Mouse (Mus musculus): ENCODE measurements around the gene Nlrp1a. TPM values are rescaled to one million over a fixed set of nuclear protein-coding genes. Genes with fewer than 3 reads are reported as not detected.

Gene Nlrp1a
- 0.09 and 0.21 TPM in 2 replicates for polyA plus RNA-seq (2015; fragmentation: Nextera tagmentation; extraction: Ambion mirVana)

- 72% methylated on average over 3 of the region's 3 CpGs for WGBS
- Histone ChIP-seq H3K4me2 (no peak within 1 kb of the TSS), H3K9me3 (replicated peaks) (no peaks in the 10 kb centered on the region), H3K4me3 (replicated peaks) (no peak within 1 kb of the TSS), H3K4me1 (no peaks in the 10 kb centered on the region), H3K27ac (no peak within 1 kb of the TSS), H3K36me3 (no peaks in the 10 kb centered on the region), H3K27me3 (no peaks in the 10 kb centered on the region), H3K9ac (no peak within 1 kb of the TSS)
- ATAC-seq (replicated peaks; ENCODE audit: low FRiP score) = no peak
These were observed at the start of gene Nlrp1a for GRCm38 (mm10) chr11:71144661-71145060. Gene Nlrp1a, minus strand, starts transcription at chr11:71144704.

- Histone ChIP-seq H3K4me2 (no peak overlapping the region), H3K4me1 (no peaks in the 10 kb centered on the region), H3K4me3 (replicated peaks) (no peak overlapping the region), H3K9ac (no peak overlapping the region), H3K9me3 (replicated peaks) (no peaks in the 10 kb centered on the region), H3K36me3 (no peaks in the 10 kb centered on the region), H3K27ac (no peak overlapping the region), H3K27me3 (no peaks in the 10 kb centered on the region)
- no peak for ATAC-seq (replicated peaks; ENCODE audit: low FRiP score)
- WGBS = 79% methylated on average over 1 of the region's 1 CpGs
These were observed 25.1 kb upstream of the Nlrp1a start for GRCm38 (mm10) chr11:71169633-71170032.

GRCm38 (mm10) chr11:71164139-71164538 is 19.6 kb upstream of the Nlrp1a start:
- H3K27ac ChIP-seq = no peak overlapping the region
- 62% methylated on average over 1 of the region's 1 CpGs for WGBS
- no peak overlapping the region for H3K4me3 ChIP-seq (replicated peaks)
- no peak overlapping the region for H3K9ac ChIP-seq
- H3K4me2 ChIP-seq = no peak overlapping the region
- H3K9me3 ChIP-seq (replicated peaks) = no peaks in the 10 kb centered on the region
- H3K4me1 ChIP-seq = no peaks in the 10 kb centered on the region
- ATAC-seq (replicated peaks; ENCODE audit: low FRiP score) = no peak
- no peaks in the 10 kb centered on the region for H3K36me3 ChIP-seq
- H3K27me3 ChIP-seq = no peaks in the 10 kb centered on the region

GRCm38 (mm10) chr11:71159439-71160136 is 15.1 kb upstream of the Nlrp1a start:
- WGBS = 73% methylated on average over 3 of the region's 3 CpGs
- Histone ChIP-seq H3K4me1 (no peaks in the 10 kb centered on the region), H3K27ac (no peak overlapping the region), H3K27me3 (no peaks in the 10 kb centered on the region; the same call in 1 of the 2 replicates), H3K9me3 (replicated peaks) (no peaks in the 10 kb centered on the region), H3K9ac (no peak overlapping the region), H3K4me2 (no peak overlapping the region), H3K36me3 (no peaks in the 10 kb centered on the region), H3K4me3 (replicated peaks) (no peak overlapping the region)
- ATAC-seq (replicated peaks; ENCODE audit: low FRiP score) = no peak

- Histone ChIP-seq H3K27me3 (no peaks in the 10 kb centered on the region; the same call in 1 of the 2 replicates), H3K4me2 (no peak overlapping the region), H3K9ac (no peak overlapping the region), H3K9me3 (replicated peaks) (no peaks in the 10 kb centered on the region), H3K36me3 (no peaks in the 10 kb centered on the region), H3K27ac (no peak overlapping the region), H3K4me1 (no peaks in the 10 kb centered on the region), H3K4me3 (replicated peaks) (no peak overlapping the region)
- 87% methylated on average over 1 of the region's 1 CpGs for WGBS
- no peak for ATAC-seq (replicated peaks; ENCODE audit: low FRiP score)
These were observed 10.8 kb upstream of the Nlrp1a start for GRCm38 (mm10) chr11:71155272-71155671.

- Histone ChIP-seq H3K36me3 (no peaks in the 10 kb centered on the region), H3K27me3 (no peaks in the 10 kb centered on the region), H3K27ac (no peak overlapping the region), H3K9me3 (replicated peaks) (no peaks in the 10 kb centered on the region), H3K4me2 (no peak overlapping the region), H3K9ac (no peak overlapping the region), H3K4me3 (replicated peaks) (no peak overlapping the region), H3K4me1 (no peaks in the 10 kb centered on the region)
- ATAC-seq (replicated peaks; ENCODE audit: low FRiP score) = no peak
- 91% methylated on average over 1 of the region's 1 CpGs for WGBS
These were observed 2.5 kb downstream of the Nlrp1a start for GRCm38 (mm10) chr11:71142031-71142430.

GRCm38 (mm10) chr11:71107128-71107527 is 37.4 kb downstream of the Nlrp1a start:
- WGBS = 82% methylated on average over 2 of the region's 2 CpGs
- Histone ChIP-seq H3K27ac (no peak overlapping the region), H3K4me2 (no peak overlapping the region), H3K9me3 (replicated peaks) (no peaks in the 10 kb centered on the region), H3K36me3 (no peaks in the 10 kb centered on the region), H3K4me1 (no peaks in the 10 kb centered on the region), H3K4me3 (replicated peaks) (no peak overlapping the region), H3K9ac (no peak overlapping the region), H3K27me3 (no peaks in the 10 kb centered on the region)
- ATAC-seq (replicated peaks; ENCODE audit: low FRiP score) = no peak

- H3K4me2 ChIP-seq = no peak overlapping the region
These were observed 38.1 kb downstream of the Nlrp1a start for GRCm38 (mm10) chr11:71106261-71107021.

GRCm38 (mm10) chr11:71103931-71104330 is 40.6 kb downstream of the Nlrp1a start:
- no peaks in the 10 kb centered on the region for H3K36me3 ChIP-seq
- H3K4me1 ChIP-seq = no peaks in the 10 kb centered on the region
- ATAC-seq (replicated peaks; ENCODE audit: low FRiP score) = no peak
- no peaks in the 10 kb centered on the region for H3K9me3 ChIP-seq (replicated peaks)
- no peak overlapping the region for H3K4me2 ChIP-seq
- H3K9ac ChIP-seq = no peak overlapping the region
- no peak overlapping the region for H3K27ac ChIP-seq
- H3K4me3 ChIP-seq (replicated peaks) = no peak overlapping the region
- H3K27me3 ChIP-seq = no peaks in the 10 kb centered on the region

More at GRCm38 (mm10) chr11:71106261-71107021, 38.1 kb downstream of the Nlrp1a start:
- H3K4me1 ChIP-seq = no peaks in the 10 kb centered on the region
- H3K27me3 ChIP-seq = no peaks in the 10 kb centered on the region
- H3K9ac ChIP-seq = no peak overlapping the region
- no peak for ATAC-seq (replicated peaks; ENCODE audit: low FRiP score)
- H3K9me3 ChIP-seq (replicated peaks) = no peaks in the 10 kb centered on the region
- no peak overlapping the region for H3K4me3 ChIP-seq (replicated peaks)
- no peaks in the 10 kb centered on the region for H3K36me3 ChIP-seq
- H3K27ac ChIP-seq = no peak overlapping the region

GRCm38 (mm10) chr11:71076342-71076741 is 68.2 kb downstream of the Nlrp1a start:
- Histone ChIP-seq H3K27ac (no peak overlapping the region), H3K9ac (no peak overlapping the region), H3K27me3 (no peaks in the 10 kb centered on the region), H3K9me3 (replicated peaks) (0 out of 2 replicates have a peak, but pooled peaks cover 5% of the 10 kb centered on the region), H3K4me2 (no peak overlapping the region), H3K4me3 (replicated peaks) (no peak overlapping the region), H3K4me1 (no peaks in the 10 kb centered on the region), H3K36me3 (no peaks in the 10 kb centered on the region)
- no peak for ATAC-seq (replicated peaks; ENCODE audit: low FRiP score)
- 67% methylated on average over 1 of the region's 1 CpGs for WGBS

- WGBS = 0% methylated on average over 1 of the region's 1 CpGs
- Histone ChIP-seq H3K36me3 (no peaks in the 10 kb centered on the region), H3K27me3 (no peaks in the 10 kb centered on the region), H3K27ac (no peak overlapping the region), H3K4me2 (no peak overlapping the region), H3K4me3 (replicated peaks) (no peak overlapping the region), H3K4me1 (no peaks in the 10 kb centered on the region), H3K9ac (no peak overlapping the region), H3K9me3 (replicated peaks) (no peaks in the 10 kb centered on the region)
- no peak for ATAC-seq (replicated peaks; ENCODE audit: low FRiP score)
These were observed 92.0 kb downstream of the Nlrp1a start for GRCm38 (mm10) chr11:71052554-71052953.

Measured in kidney, embryonic 15.5 days (tissue).